Mouse (Mus musculus) megakaryocyte, embryonic 14.5 days (primary cell): Measurements from ENCODE around the gene 2310057M21Rik. TPM values are rescaled to one million over a fixed set of nuclear protein-coding genes. Genes with fewer than 3 reads are reported as not detected.
A peak's percentile ranks its signal among the peaks of the same experiment; 100 is the strongest.

Source experiments
- H3K27me3 ChIP-seq: replicated peaks from 2 replicates; pipeline ENCODE3; 2012; ENCODE audit warnings: inconsistent platforms
- H3K36me3 ChIP-seq: replicated peaks from 2 replicates; pipeline ENCODE3; 2012; ENCODE audit warnings: low read length, inconsistent platforms, mixed read lengths
- H3K4me1 ChIP-seq: 2 replicates; pipeline ENCODE4 v1.6.1; 2012; ENCODE audit warnings: inconsistent platforms
- H3K4me3 ChIP-seq: replicated peaks from 2 replicates; pipeline ENCODE3; 2012; ENCODE audit warnings: moderate library complexity, mild to moderate bottlenecking, inconsistent platforms
- H3K9me3 ChIP-seq: 2 replicates; pipeline ENCODE4 v1.6.1; 2012; ENCODE audit warnings: inconsistent platforms
- FLI1 ChIP-seq: IDR thresholded peaks from 2 replicates; pipeline ENCODE4 v1.6.1; 2012; ENCODE audit warnings: low read length, inconsistent platforms, mixed read lengths
- GATA1 ChIP-seq: IDR thresholded peaks from 3 replicates; pipeline ENCODE4 v1.6.1; 2012; ENCODE audit warnings: mixed read lengths, low read length, inconsistent platforms, borderline replicate concordance
- polyA plus RNA-seq: library from polyadenylated mRNA; stranded (reverse); fragments of >175 nt; gene quantifications from 2 replicates; pipeline ENCODE4 v1.2.3, GENCODE M21; 2012; ENCODE audit warnings: low replicate concordance; ENCODE audit not compliant: insufficient read depth

2310057M21Rik gene
- polyA plus RNA-seq, 1 experiment: 3.2 TPM

GRCm38 (mm10) chr7:131370648-131371469 lies 8.3 kb upstream of the 2310057M21Rik start, which contains the start of gene Pstk:
Pstk (plus strand) TSS chr7:131371141.
- peaks cover 2% of the 10 kb centered on the region for H3K27me3 ChIP-seq
- peaks cover 15% of the 10 kb centered on the region for H3K36me3 ChIP-seq
- peaks cover 30% of the 10 kb centered on the region for H3K4me1 ChIP-seq
- peak within 1 kb of the TSS; percentile 94 for H3K4me3 ChIP-seq
- H3K9me3 ChIP-seq: no peaks in the 10 kb centered on the region
- TF ChIP-seq FLI1: no peak
- no peak for TF ChIP-seq GATA1

- Histone ChIP-seq H3K36me3 (peaks cover 10% of the 10 kb centered on the region), H3K9me3 (no peaks in the 10 kb centered on the region), H3K4me1 (peaks cover 22% of the 10 kb centered on the region), H3K4me3 (no peak overlapping the region), H3K27me3 (peaks cover 2% of the 10 kb centered on the region)
- TF ChIP-seq GATA1: no peak
- no peak for TF ChIP-seq FLI1
Measured at GRCm38 (mm10) chr7:131364131-131364530, 1.6 kb upstream of the 2310057M21Rik start.

- H3K27me3 ChIP-seq: peaks cover 2% of the 10 kb centered on the region
- H3K4me3 ChIP-seq: peak overlapping the region; percentile 98
- TF ChIP-seq FLI1 (no peak), GATA1 (no peak)
- peaks cover 22% of the 10 kb centered on the region for H3K4me1 ChIP-seq
- H3K9me3 ChIP-seq: no peaks in the 10 kb centered on the region
- H3K36me3 ChIP-seq: peaks cover 27% of the 10 kb centered on the region
Measured at GRCm38 (mm10) chr7:131362269-131362614, 317 bp downstream of the 2310057M21Rik start.

GRCm38 (mm10) chr7:131356105-131356504 lies 6.5 kb downstream of the 2310057M21Rik start:
- Histone ChIP-seq H3K36me3 (peaks cover 76% of the 10 kb centered on the region), H3K4me1 (peaks cover 21% of the 10 kb centered on the region), H3K4me3 (no peak overlapping the region), H3K27me3 (no peaks in the 10 kb centered on the region), H3K9me3 (no peaks in the 10 kb centered on the region)
- TF ChIP-seq GATA1 (no peak), FLI1 (no peak)

GRCm38 (mm10) chr7:131345856-131346541 lies 16.6 kb downstream of the 2310057M21Rik start:
- peaks cover 85% of the 10 kb centered on the region for H3K36me3 ChIP-seq
- no peak for TF ChIP-seq FLI1
- TF ChIP-seq GATA1: no peak
- H3K4me1 ChIP-seq: no peaks in the 10 kb centered on the region
- H3K9me3 ChIP-seq: no peaks in the 10 kb centered on the region
- no peaks in the 10 kb centered on the region for H3K27me3 ChIP-seq
- H3K4me3 ChIP-seq: no peak overlapping the region

GRCm38 (mm10) chr7:131337502-131338068 lies 25.0 kb downstream of the 2310057M21Rik start:
- H3K27me3 ChIP-seq: no peaks in the 10 kb centered on the region
- peaks cover 42% of the 10 kb centered on the region for H3K36me3 ChIP-seq
- no peak overlapping the region for H3K4me3 ChIP-seq
- H3K9me3 ChIP-seq: no peaks in the 10 kb centered on the region
- TF ChIP-seq FLI1: no peak
- TF ChIP-seq GATA1: no peak
- H3K4me1 ChIP-seq: no peaks in the 10 kb centered on the region; the same call in 1 of the 2 replicates

GRCm38 (mm10) chr7:131333564-131333963 lies 29.0 kb downstream of the 2310057M21Rik start, which contains the start of gene Fam24a:
Fam24a (plus strand) TSS chr7:131333864.
- no peak for TF ChIP-seq GATA1
- TF ChIP-seq FLI1: no peak
- H3K27me3 ChIP-seq: no peaks in the 10 kb centered on the region

GRCm38 (mm10) chr7:131331688-131332087 lies 30.9 kb downstream of the 2310057M21Rik start:
- no peak overlapping the region for H3K4me3 ChIP-seq
- no peak for TF ChIP-seq FLI1
- TF ChIP-seq GATA1: no peak
- H3K36me3 ChIP-seq: no peaks in the 10 kb centered on the region
- no peaks in the 10 kb centered on the region for H3K27me3 ChIP-seq
- H3K4me1 ChIP-seq: no peaks in the 10 kb centered on the region; the same call in 1 of the 2 replicates
- no peaks in the 10 kb centered on the region for H3K9me3 ChIP-seq

More at GRCm38 (mm10) chr7:131333564-131333963, 29.0 kb downstream of the 2310057M21Rik start, which contains the start of gene Fam24a:
- Histone ChIP-seq H3K4me3 (no peak within 1 kb of the TSS), H3K9me3 (no peaks in the 10 kb centered on the region), H3K36me3 (peaks cover 6% of the 10 kb centered on the region), H3K4me1 (no peaks in the 10 kb centered on the region; the same call in 1 of the 2 replicates)

- no peaks in the 10 kb centered on the region; the same call in 1 of the 2 replicates for H3K4me1 ChIP-seq
- no peaks in the 10 kb centered on the region for H3K9me3 ChIP-seq
- peaks cover 2% of the 10 kb centered on the region for H3K27me3 ChIP-seq
- no peaks in the 10 kb centered on the region for H3K36me3 ChIP-seq
- no peak for TF ChIP-seq GATA1
- no peak within 1 kb of the TSS for H3K4me3 ChIP-seq
Measured at GRCm38 (mm10) chr7:131329416-131329815, 33.1 kb downstream of the 2310057M21Rik start, which contains the start of gene Fam24b. Fam24b (minus strand) TSS chr7:131329516.
